Mouse (Mus musculus) inflammation-experienced regulatory T-cells, adult 6 months (primary cell): ENCODE data around the gene Relb. TPM values are rescaled to one million over a fixed set of nuclear protein-coding genes. Genes with fewer than 3 reads are reported as not detected.

ENCODE experiments used
- polyA plus RNA-seq, 3 experiments: library from polyadenylated mRNA; unstranded; fragments of 100-300 nt; shearing (Covaris generic); gene quantifications; one replicate each; pipeline ENCODE4 v1.2.1; 2017

Relb gene
- polyA plus RNA-seq, 3 experiments from 2014 or later = 11.2 to 18.9 (median 17.4) TPM

Other genes with a start within 250 kb of the Relb start
- gene Ercc2, start 247.4 kb downstream of the Relb start, polyA plus RNA-seq = 10 to 100 TPM in 2 of 3 experiments, 1 to 10 TPM in 1; 7.8 to 10.9 (median 10.8) TPM
- gene Klc3, start 225.3 kb downstream of the Relb start, polyA plus RNA-seq = 1 to 10 TPM; 1.5 to 4.8 (median 2.7) TPM
- gene Ckm, start 224.7 kb downstream of the Relb start, polyA plus RNA-seq = under 1 TPM in 1 of 3 experiments, not detected in 2; 0.25 TPM
- 1 to 10 TPM in 1 of 3 experiments, under 1 TPM in 2; 0.87 to 1.3 (median 0.89) TPM for gene Mark4, start 170.6 kb downstream of the Relb start, polyA plus RNA-seq
- not detected for gene Exoc3l2, start 166.1 kb downstream of the Relb start, polyA plus RNA-seq
- gene Bloc1s3, start 121.1 kb downstream of the Relb start, polyA plus RNA-seq = under 1 TPM; 0.63 to 0.99 (median 0.65) TPM
- gene Trappc6a, start 121.0 kb downstream of the Relb start, polyA plus RNA-seq = 10 to 100 TPM; 24.6 to 47.8 (median 43.3) TPM
- not detected for gene Nkpd1, start 111.6 kb downstream of the Relb start, polyA plus RNA-seq
- 1 to 10 TPM; 2.5 to 5.3 (median 2.8) TPM for gene Ppp1r37, start 66.4 kb downstream of the Relb start, polyA plus RNA-seq
- 1 to 10 TPM in 2 of 3 experiments, under 1 TPM in 1; 0.87 to 2.3 (median 2.0) TPM for gene Zfp296, start 52.2 kb downstream of the Relb start, polyA plus RNA-seq
- 100 to 1,000 TPM in 1 of 3 experiments, 10 to 100 TPM in 2; 77.6 to 107 (median 89.0) TPM for gene Gemin7, start 51.8 kb downstream of the Relb start, polyA plus RNA-seq
- 10 to 100 TPM in 1 of 3 experiments, 1 to 10 TPM in 2; 8.1 to 10.8 (median 9.8) TPM for gene Clasrp, start 25.0 kb downstream of the Relb start, polyA plus RNA-seq
- 10 to 100 TPM; 21.4 to 44.1 (median 27.2) TPM for gene Clptm1, start 35.6 kb upstream of the Relb start, polyA plus RNA-seq
- gene Apoc2, start 48.5 kb upstream of the Relb start, polyA plus RNA-seq = not detected
- gene Gm44805, start 52.0 kb upstream of the Relb start, polyA plus RNA-seq = not detected
- gene Apoc4, start 52.0 kb upstream of the Relb start, polyA plus RNA-seq = 1 to 10 TPM in 2 of 3 experiments, not detected in 1; 1.0 to 1.4 TPM
- 1 to 10 TPM in 1 of 3 experiments, not detected in 2; 1.2 TPM for gene Apoc1, start 63.2 kb upstream of the Relb start, polyA plus RNA-seq
- gene Apoe, start 69.8 kb upstream of the Relb start, polyA plus RNA-seq = 10 to 100 TPM in 2 of 3 experiments, 1 to 10 TPM in 1; 8.7 to 11.9 (median 10.6) TPM
- gene Tomm40, start 86.0 kb upstream of the Relb start, polyA plus RNA-seq = 10 to 100 TPM in 1 of 3 experiments, 1 to 10 TPM in 2; 7.3 to 10.5 (median 8.0) TPM
- 1 to 10 TPM in 1 of 3 experiments, under 1 TPM in 1, not detected in 1; 0.13 to 1.0 TPM for gene Nectin2, start 121.0 kb upstream of the Relb start, polyA plus RNA-seq
- gene Bcam, start 141.6 kb upstream of the Relb start, polyA plus RNA-seq = 1 to 10 TPM; 1.1 to 2.3 (median 1.2) TPM
- under 1 TPM in 1 of 3 experiments, not detected in 2; 0.68 TPM for gene Cblc, start 167.4 kb upstream of the Relb start, polyA plus RNA-seq
- gene Bcl3, start 193.3 kb upstream of the Relb start, polyA plus RNA-seq = 10 to 100 TPM; 13.6 to 19.9 (median 18.5) TPM
- not detected for gene Gm19345, start 222.6 kb upstream of the Relb start, polyA plus RNA-seq
- under 1 TPM in 2 of 3 experiments, not detected in 1; 0.55 to 0.59 TPM for gene Ceacam16, start 231.9 kb upstream of the Relb start, polyA plus RNA-seq